Mouse (Mus musculus): ENCODE results near the gene Gap43. TPM values are rescaled to one million over a fixed set of nuclear protein-coding genes. Genes with fewer than 3 reads are reported as not detected.

Gene Gap43
- total and polyA plus RNA-seq, 3 experiments = not detected

GRCm38 (mm10) chr16:42294481-42294880 is 46.0 kb downstream of the Gap43 start:
- Histone ChIP-seq H3K9me3 (replicated peaks; ENCODE audit: low read length) (no peaks in the 10 kb centered on the region), H3K27me3 (replicated peaks) (no peaks in the 10 kb centered on the region), H3K27ac (ENCODE audit: insufficient read depth, low read depth) (no peak overlapping the region), H3K79me2 (replicated peaks; ENCODE audit: control insufficient read depth, extremely low read depth, insufficient read depth, poor library complexity, severe bottlenecking) (no peaks in the 10 kb centered on the region), H3K36me3 (replicated peaks in 1 of 2; ENCODE audit: control insufficient read depth in 1 of 2, insufficient read depth in 1 of 2, low read length in 1 of 2) (no peaks in the 10 kb centered on the region), H3K4me1 (ENCODE audit: control insufficient read depth in 1 of 2, insufficient read depth in 2 of 2) (no peaks in the 10 kb centered on the region), H3K4me2 (ENCODE audit: insufficient read depth, low read depth, poor library complexity, severe bottlenecking) (no peak overlapping the region), H3K4me3 (replicated peaks in 1 of 3; ENCODE audit: low read depth in 2 of 3, low read length in 2 of 3, poor library complexity in 1 of 3) (no peak overlapping the region), H3K9ac (ENCODE audit: insufficient read depth, low read depth) (no peak overlapping the region)
- TF ChIP-seq MAFK (IDR thresholded peaks at IDR 0.05; ENCODE audit: insufficient replicate concordance, low read length) = no peak
- no peak for TF ChIP-seq ZKSCAN1 (IDR thresholded peaks at IDR 0.05; ENCODE audit: borderline replicate concordance, low read depth, low read length)
- no peak for TF ChIP-seq TCF12 (IDR thresholded peaks at IDR 0.05; ENCODE audit: low read depth, low read length)
- TF ChIP-seq CHD1 (IDR thresholded peaks at IDR 0.05; ENCODE audit: low read depth, low read length) = no peak
- TF ChIP-seq TBP (conservative IDR thresholded peaks at IDR 0.05; ENCODE audit: low read depth, low read length) = no peak
- TF ChIP-seq BHLHE40 (IDR thresholded peaks at IDR 0.05; ENCODE audit: low read depth, low read length) = no peak
- no peak for TF ChIP-seq MEF2A (IDR thresholded peaks at IDR 0.05; ENCODE audit: borderline replicate concordance, low read depth, low read length)
- dilution Hi-C loops (cut with MboI; ENCODE audit: extremely low pct_ligation_motif_present, extremely low pct_unique_long_range_greater_than_20kb, low sequenced_read_pairs) = no loop called here
- in situ Hi-C loops (cut with MboI; ENCODE audit: low pct_ligation_motif_present, low pct_unique_long_range_greater_than_20kb, low sequenced_read_pairs) = loop anchor here (25.0 kb wide), 1 partner anchor 493 kb away; no protein-coding TSS in a partner anchor
- no peak for DNase-seq (ENCODE audit: extremely low read depth)

DNA sequence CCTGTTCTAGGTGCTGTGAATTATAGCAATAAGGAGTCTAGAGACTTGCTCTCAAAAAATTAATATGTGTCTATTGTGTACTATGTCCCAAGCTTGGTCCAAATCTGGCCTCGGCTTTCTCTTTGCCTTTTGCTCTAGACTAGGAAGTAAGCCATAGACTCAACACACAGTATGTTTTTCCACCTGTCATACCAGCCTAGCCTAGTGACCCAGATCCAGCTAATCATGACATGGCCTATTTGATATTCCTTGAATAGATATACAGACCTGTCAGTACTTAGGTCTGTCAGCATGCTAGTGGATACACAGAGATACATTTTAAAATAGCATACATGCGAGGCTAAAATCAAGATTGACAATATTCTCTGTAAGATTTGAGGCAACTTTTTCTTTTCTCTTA is 46.4 kb downstream of the Gap43 start:
- DNase-seq (ENCODE audit: extremely low read depth) = no peak
- Histone ChIP-seq H3K79me2 (replicated peaks; ENCODE audit: control insufficient read depth, extremely low read depth, insufficient read depth, poor library complexity, severe bottlenecking) (no peaks in the 10 kb centered on the region), H3K27ac (ENCODE audit: insufficient read depth, low read depth) (no peak overlapping the region), H3K4me1 (ENCODE audit: control insufficient read depth in 1 of 2, insufficient read depth in 2 of 2) (no peaks in the 10 kb centered on the region), H3K9ac (ENCODE audit: insufficient read depth, low read depth) (no peak overlapping the region), H3K4me2 (ENCODE audit: insufficient read depth, low read depth, poor library complexity, severe bottlenecking) (no peak overlapping the region), H3K9me3 (replicated peaks; ENCODE audit: low read length) (no peaks in the 10 kb centered on the region), H3K4me3 (replicated peaks in 1 of 3; ENCODE audit: low read depth in 2 of 3, low read length in 2 of 3, poor library complexity in 1 of 3) (no peak overlapping the region), H3K27me3 (replicated peaks) (no peaks in the 10 kb centered on the region), H3K36me3 (replicated peaks in 1 of 2; ENCODE audit: control insufficient read depth in 1 of 2, insufficient read depth in 1 of 2, low read length in 1 of 2) (no peaks in the 10 kb centered on the region)
- dilution Hi-C loops (cut with MboI; ENCODE audit: extremely low pct_ligation_motif_present, extremely low pct_unique_long_range_greater_than_20kb, low sequenced_read_pairs) (no loop called here), in situ Hi-C loops (cut with MboI; ENCODE audit: low pct_ligation_motif_present, low pct_unique_long_range_greater_than_20kb, low sequenced_read_pairs) (loop anchor here (25.0 kb wide), 1 partner anchor 493 kb away; no protein-coding TSS in a partner anchor)
- TF ChIP-seq ZKSCAN1 (IDR thresholded peaks at IDR 0.05; ENCODE audit: borderline replicate concordance, low read depth, low read length) (no peak), PAX5 (IDR thresholded peaks at IDR 0.05; ENCODE audit: low read length) (no peak), RAD21 (IDR thresholded peaks at IDR 0.05; ENCODE audit: low read depth, low read length) (no peak), SIN3A (IDR thresholded peaks at IDR 0.05; ENCODE audit: low read length) (no peak)

GRCm38 (mm10) chr16:42291572-42291971 is 48.9 kb downstream of the Gap43 start:
- no peaks in the 10 kb centered on the region for H3K36me3 ChIP-seq (replicated peaks in 1 of 2; ENCODE audit: control insufficient read depth in 1 of 2, insufficient read depth in 1 of 2, low read length in 1 of 2)
- in situ Hi-C loops (cut with MboI; ENCODE audit: low pct_ligation_motif_present, low pct_unique_long_range_greater_than_20kb, low sequenced_read_pairs) = loop anchor here (25.0 kb wide), 1 partner anchor 496 kb away; no protein-coding TSS in a partner anchor
- no peak overlapping the region for H3K9ac ChIP-seq (ENCODE audit: insufficient read depth, low read depth)
- no peaks in the 10 kb centered on the region for H3K79me2 ChIP-seq (replicated peaks; ENCODE audit: control insufficient read depth, extremely low read depth, insufficient read depth, poor library complexity, severe bottlenecking)
- H3K4me2 ChIP-seq (ENCODE audit: insufficient read depth, low read depth, poor library complexity, severe bottlenecking) = no peak overlapping the region
- H3K27ac ChIP-seq (ENCODE audit: insufficient read depth, low read depth) = no peak overlapping the region
- no peaks in the 10 kb centered on the region for H3K9me3 ChIP-seq (replicated peaks; ENCODE audit: low read length)
- H3K4me1 ChIP-seq (ENCODE audit: control insufficient read depth in 1 of 2, insufficient read depth in 2 of 2) = no peaks in the 10 kb centered on the region
- H3K27me3 ChIP-seq (replicated peaks) = no peaks in the 10 kb centered on the region
- DNase-seq (ENCODE audit: extremely low read depth) = no peak
- TF ChIP-seq E2F4 (IDR thresholded peaks at IDR 0.05; ENCODE audit: insufficient replicate concordance, low read depth, low read length) (no peak), HCFC1 (IDR thresholded peaks at IDR 0.05; ENCODE audit: low read depth, low read length) (no peak), USF2 (conservative IDR thresholded peaks at IDR 0.05; ENCODE audit: low read depth, low read length) (no peak), RAD21 (IDR thresholded peaks at IDR 0.05; ENCODE audit: low read depth, low read length) (no peak), JUN (IDR thresholded peaks at IDR 0.05; ENCODE audit: insufficient read depth, low read depth, low read length) (no peak), MXI1 (IDR thresholded peaks at IDR 0.05; ENCODE audit: low read depth, low read length) (no peak), KAT2A (IDR thresholded peaks at IDR 0.05; ENCODE audit: insufficient replicate concordance, low read length) (no peak), ZKSCAN1 (IDR thresholded peaks at IDR 0.05; ENCODE audit: borderline replicate concordance, low read depth, low read length) (no peak)
- H3K4me3 ChIP-seq (replicated peaks in 1 of 3; ENCODE audit: low read depth in 2 of 3, low read length in 2 of 3, poor library complexity in 1 of 3) = no peak overlapping the region
- dilution Hi-C loops (cut with MboI; ENCODE audit: extremely low pct_ligation_motif_present, extremely low pct_unique_long_range_greater_than_20kb, low sequenced_read_pairs) = no loop called here
